Mouse (Mus musculus) bone marrow macrophage, adult 2 months (primary cell): ENCODE data around the gene Tnip2.

Source experiments
- CTCF ChIP-seq: IDR thresholded peaks from 2 replicates; pipeline ENCODE4 v1.5.1; 2012; ENCODE audit warnings: low read depth, mild to moderate bottlenecking, low read length, moderate library complexity
- POLR2A ChIP-seq: IDR thresholded peaks from 2 replicates; pipeline ENCODE4 v1.6.1; 2012; ENCODE audit warnings: mild to moderate bottlenecking, low read depth, low read length, borderline replicate concordance

- TF ChIP-seq POLR2A (no peak), CTCF (no peak)
These were observed 47.1 kb downstream of the Tnip2 start for GRCm38 (mm10) chr5:34466648-34467047.
